Mouse (Mus musculus): ENCODE measurements around the gene Ibtk. TPM values are rescaled to one million over a fixed set of nuclear protein-coding genes. Genes with fewer than 3 reads are reported as not detected.

Gene Ibtk
- polyA plus RNA-seq, 1 experiment: 0.85 TPM

DNA sequence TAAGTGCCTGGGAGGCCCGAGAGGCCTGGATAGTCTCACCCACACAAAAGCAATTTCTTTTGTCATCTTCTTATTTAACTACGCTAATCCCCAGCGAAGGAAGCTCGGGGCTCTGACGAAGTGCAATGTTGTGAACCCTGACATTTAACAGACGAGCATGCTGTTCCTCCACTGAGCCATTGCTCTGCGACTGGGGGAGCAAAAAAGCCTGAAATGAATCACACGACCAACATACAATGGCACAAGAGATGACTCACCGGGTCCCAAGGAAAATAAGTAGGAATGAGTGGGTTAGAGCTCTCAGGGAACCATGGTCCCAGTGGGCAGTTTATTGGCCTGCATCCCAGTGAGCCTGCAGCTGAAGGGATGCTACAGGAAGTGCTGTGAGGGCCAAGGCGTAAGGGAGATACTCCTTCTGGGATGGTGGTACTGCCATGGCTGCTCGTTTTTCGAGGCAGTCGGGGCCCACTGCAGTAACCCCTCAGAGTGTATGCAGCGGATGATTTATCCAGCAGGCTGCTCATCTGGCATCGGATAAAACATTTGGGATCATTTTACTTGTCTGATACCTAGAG, 75.1 kb downstream of the Ibtk start:
- H3K27me3 ChIP-seq (ENCODE audit: control insufficient read depth): no peaks in the 10 kb centered on the region
- no peaks in the 10 kb centered on the region; the same call in 1 of the 2 replicates for H3K9me3 ChIP-seq (ENCODE audit: control insufficient read depth, low read length)
- no peaks in the 10 kb centered on the region for H3K36me3 ChIP-seq (ENCODE audit: control insufficient read depth)
- H3K4me3 ChIP-seq (replicated peaks): no peak overlapping the region
- TF ChIP-seq GATA1 (IDR thresholded peaks at IDR 0.05; ENCODE audit: low read length) (no peak), TAL1 (IDR thresholded peaks at IDR 0.05; ENCODE audit: low read length) (no peak)
- no peaks in the 10 kb centered on the region for H3K4me1 ChIP-seq (ENCODE audit: control insufficient read depth)

DNA sequence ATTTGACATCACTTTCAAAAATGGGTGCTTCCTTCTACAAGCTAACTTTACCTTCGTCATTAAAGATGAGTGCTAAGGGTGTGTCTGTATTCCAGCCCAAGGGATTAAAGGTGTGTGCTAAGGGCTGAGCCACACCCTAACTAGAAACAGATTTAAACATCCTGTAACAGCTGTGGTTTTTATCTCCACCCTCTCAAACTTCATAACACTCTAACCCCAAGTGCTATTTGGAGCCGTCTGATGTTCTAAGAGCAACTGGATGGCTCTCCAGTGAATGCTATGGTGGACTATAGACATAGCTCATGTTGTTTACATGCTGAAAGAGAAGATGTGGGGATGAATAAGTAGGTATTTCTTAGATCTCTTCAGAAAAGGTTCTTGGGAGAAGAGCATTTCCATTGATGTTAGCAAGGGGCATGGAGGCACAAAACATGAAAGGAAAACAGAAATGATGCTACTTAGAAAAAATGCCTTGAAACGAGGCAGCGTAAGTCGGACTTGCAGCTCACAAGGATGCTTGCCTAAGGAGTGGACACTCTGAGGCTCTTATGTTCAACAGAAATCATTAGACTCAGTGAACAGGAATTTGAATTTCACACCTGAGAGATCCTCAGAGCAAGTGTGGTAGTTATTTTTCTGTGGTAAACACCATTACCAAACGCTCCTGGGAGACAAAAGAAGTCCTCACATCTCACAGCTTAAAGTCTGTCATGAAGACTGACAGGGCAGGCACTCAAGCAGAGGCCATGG, 77.4 kb downstream of the Ibtk start:
- no peak overlapping the region for H3K4me3 ChIP-seq (replicated peaks)
- no peaks in the 10 kb centered on the region for H3K36me3 ChIP-seq (ENCODE audit: control insufficient read depth)
- H3K9me3 ChIP-seq (ENCODE audit: control insufficient read depth, low read length): no peaks in the 10 kb centered on the region; the same call in 1 of the 2 replicates
- TF ChIP-seq TAL1 (IDR thresholded peaks at IDR 0.05; ENCODE audit: low read length): no peak
- no peaks in the 10 kb centered on the region for H3K4me1 ChIP-seq (ENCODE audit: control insufficient read depth)
- no peaks in the 10 kb centered on the region for H3K27me3 ChIP-seq (ENCODE audit: control insufficient read depth)

DNA sequence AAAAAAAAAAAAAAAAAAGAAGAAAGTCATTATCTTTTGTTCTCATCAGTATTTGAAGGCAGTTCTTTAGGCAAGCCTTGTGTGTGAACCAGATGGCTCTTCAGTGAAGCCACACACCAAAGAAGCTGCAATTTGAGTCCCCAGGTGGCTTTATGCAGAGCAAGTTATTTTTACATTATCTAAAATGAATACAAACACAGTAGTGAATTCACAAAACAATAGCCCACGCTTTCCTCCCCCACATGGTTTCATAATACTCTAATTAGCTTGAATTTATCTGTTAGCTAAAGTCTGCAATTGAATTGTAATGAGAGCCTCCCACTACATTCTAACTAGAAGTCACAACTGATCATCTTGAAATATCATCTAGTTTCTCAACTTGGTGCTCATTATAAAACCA, 84.8 kb downstream of the Ibtk start:
- no peaks in the 10 kb centered on the region for H3K4me1 ChIP-seq (ENCODE audit: control insufficient read depth)
- no peak for TF ChIP-seq TAL1 (IDR thresholded peaks at IDR 0.05; ENCODE audit: low read length)
- no peak for TF ChIP-seq GATA1 (IDR thresholded peaks at IDR 0.05; ENCODE audit: low read length)
- H3K27me3 ChIP-seq (ENCODE audit: control insufficient read depth): no peaks in the 10 kb centered on the region
- H3K36me3 ChIP-seq (ENCODE audit: control insufficient read depth): no peaks in the 10 kb centered on the region
- H3K4me3 ChIP-seq (replicated peaks): no peak overlapping the region
- H3K9me3 ChIP-seq (ENCODE audit: control insufficient read depth, low read length): no peaks in the 10 kb centered on the region

DNA sequence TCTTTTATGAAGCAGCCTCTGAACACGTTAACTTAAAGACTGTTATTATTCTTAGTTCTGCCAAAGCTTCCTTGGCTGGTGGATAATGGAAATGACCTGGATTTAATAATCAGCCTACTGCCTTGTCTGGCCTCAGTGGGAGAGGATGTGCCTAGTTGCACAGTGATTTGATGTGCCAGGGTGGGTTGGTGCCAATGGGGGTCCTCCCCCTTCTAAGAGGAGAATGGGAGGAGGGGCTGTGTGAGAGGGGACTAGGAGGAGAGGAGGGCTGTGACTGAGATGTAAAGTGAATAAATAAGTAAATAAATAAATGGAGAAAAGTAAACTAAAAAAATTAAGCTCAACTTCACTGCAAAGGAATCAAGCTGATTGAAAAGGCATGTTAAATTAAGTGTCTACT, 85.3 kb downstream of the Ibtk start:
- H3K27me3 ChIP-seq (ENCODE audit: control insufficient read depth): no peaks in the 10 kb centered on the region
- H3K4me1 ChIP-seq (ENCODE audit: control insufficient read depth): no peaks in the 10 kb centered on the region
- no peaks in the 10 kb centered on the region for H3K36me3 ChIP-seq (ENCODE audit: control insufficient read depth)
- no peak for TF ChIP-seq TAL1 (IDR thresholded peaks at IDR 0.05; ENCODE audit: low read length)
- TF ChIP-seq GATA1 (IDR thresholded peaks at IDR 0.05; ENCODE audit: low read length): no peak
- H3K4me3 ChIP-seq (replicated peaks): no peak overlapping the region
- no peaks in the 10 kb centered on the region for H3K9me3 ChIP-seq (ENCODE audit: control insufficient read depth, low read length)

DNA sequence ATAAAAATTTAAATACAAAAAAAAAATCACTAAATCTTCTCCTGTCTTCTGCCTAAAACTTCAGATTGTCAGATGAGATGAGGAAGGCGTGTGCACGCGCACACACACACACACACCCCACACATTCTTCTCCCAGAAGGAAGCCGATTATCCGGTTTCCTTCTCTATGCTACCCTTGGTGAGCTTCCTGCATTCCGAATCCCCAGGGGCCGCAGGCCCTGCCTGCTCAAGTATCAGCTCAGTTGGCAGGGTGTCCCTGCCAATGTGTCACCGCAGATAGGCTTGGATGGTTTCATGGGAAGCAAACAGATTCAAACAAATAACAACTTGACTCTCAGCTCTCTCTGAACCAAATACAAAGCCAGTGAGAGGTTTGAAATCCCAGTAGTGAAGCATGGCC, 86.0 kb downstream of the Ibtk start:
- no peak for TF ChIP-seq GATA1 (IDR thresholded peaks at IDR 0.05; ENCODE audit: low read length)
- no peak for TF ChIP-seq TAL1 (IDR thresholded peaks at IDR 0.05; ENCODE audit: low read length)
- H3K9me3 ChIP-seq (ENCODE audit: control insufficient read depth, low read length): no peaks in the 10 kb centered on the region
- H3K4me1 ChIP-seq (ENCODE audit: control insufficient read depth): no peaks in the 10 kb centered on the region
- H3K4me3 ChIP-seq (replicated peaks): no peak overlapping the region
- H3K27me3 ChIP-seq (ENCODE audit: control insufficient read depth): no peaks in the 10 kb centered on the region
- H3K36me3 ChIP-seq (ENCODE audit: control insufficient read depth): no peaks in the 10 kb centered on the region

DNA sequence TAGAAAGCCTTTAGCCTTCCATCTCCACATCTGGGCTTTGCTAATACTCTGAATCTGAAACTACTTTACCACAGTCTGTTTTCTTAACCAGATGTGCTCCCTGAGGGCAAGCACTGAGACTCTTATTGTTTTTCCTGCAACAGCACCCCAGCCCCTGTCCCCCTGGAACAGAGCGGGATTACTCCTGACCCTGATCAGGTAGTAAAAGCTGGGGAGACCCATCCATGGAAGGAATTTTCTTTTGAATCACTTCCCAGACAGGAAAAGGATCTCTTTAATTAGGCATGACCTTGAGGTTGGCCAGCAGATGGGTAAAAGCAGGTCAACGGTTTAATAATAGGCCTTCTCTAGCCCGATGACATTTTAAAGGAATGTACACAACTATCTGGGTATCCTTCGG, 95.7 kb downstream of the Ibtk start:
- H3K36me3 ChIP-seq (ENCODE audit: control insufficient read depth): no peaks in the 10 kb centered on the region
- H3K4me3 ChIP-seq (replicated peaks): no peak overlapping the region
- H3K4me1 ChIP-seq (ENCODE audit: control insufficient read depth): no peaks in the 10 kb centered on the region
- no peaks in the 10 kb centered on the region; the same call in 1 of the 2 replicates for H3K9me3 ChIP-seq (ENCODE audit: control insufficient read depth, low read length)
- no peak for TF ChIP-seq GATA1 (IDR thresholded peaks at IDR 0.05; ENCODE audit: low read length)
- no peak for TF ChIP-seq TAL1 (IDR thresholded peaks at IDR 0.05; ENCODE audit: low read length)
- H3K27me3 ChIP-seq (ENCODE audit: control insufficient read depth): no peaks in the 10 kb centered on the region

DNA sequence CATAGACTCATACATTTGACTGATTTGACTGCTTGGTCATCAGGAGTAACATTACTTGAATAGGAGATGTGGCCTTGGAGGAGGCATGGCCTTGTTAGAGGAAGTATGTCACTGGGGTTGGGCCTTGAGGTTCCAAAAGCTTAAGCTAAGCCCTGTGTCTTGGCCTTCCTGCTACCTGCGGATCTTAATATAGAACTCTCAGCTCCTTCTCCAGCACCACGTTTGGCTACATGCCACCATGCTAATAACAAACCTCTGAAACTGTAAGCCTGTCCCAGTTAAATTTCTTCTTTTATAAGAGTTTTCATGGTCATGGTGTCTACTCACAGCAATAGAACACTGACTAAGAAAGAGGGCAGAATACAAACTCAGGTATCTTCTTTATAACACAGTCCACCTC, 110.9 kb downstream of the Ibtk start:
- H3K4me1 ChIP-seq (ENCODE audit: control insufficient read depth): no peaks in the 10 kb centered on the region
- H3K4me3 ChIP-seq (replicated peaks): no peak overlapping the region
- peaks cover 5% of the 10 kb centered on the region for H3K9me3 ChIP-seq (ENCODE audit: control insufficient read depth, low read length)
- no peaks in the 10 kb centered on the region for H3K36me3 ChIP-seq (ENCODE audit: control insufficient read depth)
- H3K27me3 ChIP-seq (ENCODE audit: control insufficient read depth): no peaks in the 10 kb centered on the region
- no peak for TF ChIP-seq GATA1 (IDR thresholded peaks at IDR 0.05; ENCODE audit: low read length)
- no peak for TF ChIP-seq TAL1 (IDR thresholded peaks at IDR 0.05; ENCODE audit: low read length)

Other genes starting within 250 kb of the Ibtk start
- gene Tpbg, start 93.0 kb upstream of the Ibtk start, polyA plus RNA-seq (2012): 0.01 TPM in 1 of 2 replicates, not detected in the other

Measured in erythroblast, embryonic 14.5 days (primary cell).